Mouse (Mus musculus) liver, embryonic 14.5 days (tissue): ENCODE measurements around the gene Rbm12. TPM values are rescaled to one million over a fixed set of nuclear protein-coding genes. Genes with fewer than 3 reads are reported as not detected.
A peak's percentile ranks its signal among the peaks of the same experiment; 100 is the strongest.

Experiments
- ATAC-seq: fragments of 200-750 bp; cut with Nextera tagmentation; 2 replicates; pipeline ENCODE4 v1.8.0; 2017; ENCODE audit warnings: moderate number of reproducible peaks, mild to moderate bottlenecking, moderate library complexity; ENCODE audit not compliant: insufficient read depth
- DNase-seq, 3 experiments: peaks; one replicate each; pipeline ENCODE4 v3.0.0-alpha.2; 2012 to 2013; ENCODE audit warnings: low read depth in 3 of 3, low spot score in 3 of 3
- H3K27ac ChIP-seq: fragments of 300-500 bp; sonication (generic); 2 replicates; pipeline ENCODE4 v1.5.1; 2014; ENCODE audit warnings: moderate library complexity, mild to moderate bottlenecking, control low read depth, inconsistent platforms
- H3K27me3 ChIP-seq: fragments of 300-500 bp; sonication (generic); 2 replicates; pipeline ENCODE4 v1.6.1; 2014; ENCODE audit warnings: mild to moderate bottlenecking, low read length, moderate library complexity; ENCODE audit not compliant: control insufficient read depth, insufficient read depth
- H3K36me3 ChIP-seq: fragments of 300-500 bp; sonication (generic); replicated peaks from 2 replicates; pipeline ENCODE4 v1.6.1; 2014; ENCODE audit warnings: low read depth; ENCODE audit not compliant: control insufficient read depth, insufficient read depth
- H3K4me1 ChIP-seq, 2 experiments: fragments of 200-500 bp in 1 of 2; fragments of 300-500 bp in 1 of 2; sonication (generic) in 1 of 2; replicated peaks; 2 replicates each; pipeline ENCODE4 v1.6.1; 2012 to 2014; ENCODE audit warnings: antibody characterized with exemption in 1 of 2, inconsistent platforms in 1 of 2, low read length in 1 of 2; ENCODE audit not compliant: control insufficient read depth in 2 of 2, insufficient read depth in 2 of 2
- H3K4me2 ChIP-seq: fragments of 300-500 bp; sonication (generic); 2 replicates; pipeline ENCODE4 v1.6.1; 2014; ENCODE audit warnings: low read depth, mild to moderate bottlenecking, control low read depth, moderate library complexity
- H3K4me3 ChIP-seq, 2 experiments: fragments of 200-500 bp in 1 of 2; fragments of 300-500 bp in 1 of 2; sonication (generic) in 1 of 2; 2 replicates each; pipeline ENCODE4 v1.5.1; 2012 to 2014; ENCODE audit warnings: low read depth in 2 of 2, low read length in 2 of 2, mild to moderate bottlenecking in 2 of 2, control low read depth in 1 of 2, inconsistent platforms in 1 of 2, moderate library complexity in 1 of 2; ENCODE audit not compliant: insufficient read depth in 1 of 2
- H3K9ac ChIP-seq: fragments of 300-500 bp; sonication (generic); replicated peaks from 2 replicates; pipeline ENCODE4 v1.6.1; 2014; ENCODE audit warnings: mild to moderate bottlenecking, control low read depth, moderate library complexity
- H3K9me3 ChIP-seq: fragments of 300-500 bp; sonication (generic); 2 replicates; pipeline ENCODE4 v1.6.1; 2016; ENCODE audit warnings: low read length, mixed read lengths; ENCODE audit not compliant: control insufficient read depth
- CTCF ChIP-seq: IDR thresholded peaks from 2 replicates; pipeline ENCODE4 v1.5.1; 2016; ENCODE audit warnings: antibody characterized with exemption, low read depth, control low read depth
- EP300 ChIP-seq: IDR thresholded peaks from 2 replicates; pipeline ENCODE4 v1.6.1; 2016; ENCODE audit warnings: antibody characterized with exemption, low read depth
- WGBS: fragments of 180-500 bp; shearing (Covaris S2); extraction: QIAGEN DNeasy Blood & Tissue Kit; methylation state at CpG from one replicate; pipeline ENCODE4 v1.1.7; 2014; ENCODE audit not compliant: insufficient replicate concordance; 5-methylcytosine and 5-hydroxymethylcytosine counted together
- polyA plus RNA-seq, 2 experiments: library from polyadenylated mRNA; depleted of rRNA in 1 of 2; stranded (reverse) in 1 of 2; unstranded in 1 of 2; fragments of >200 nt; fragmentation: Nextera tagmentation in 1 of 2; extraction: Ambion mirVana in 1 of 2; gene quantifications; 2 replicates each; pipeline versions ENCODE4 v1.2.1 to v1.2.3; 2012 to 2014

Gene Rbm12
- polyA plus RNA-seq, 2 experiments: 5.0 to 9.6 TPM

- no peaks in the 10 kb centered on the region for H3K27me3 ChIP-seq
- H3K4me2 ChIP-seq: peak overlapping the region; percentile 98
- peaks cover 44% of the 10 kb centered on the region for H3K36me3 ChIP-seq
- no peak overlapping the region for H3K27ac ChIP-seq
- peak overlapping the region in 1 of 2 experiments; percentile 98; a peak in 2 of 4 replicates for H3K4me3 ChIP-seq
- peaks cover 3 to 10% of the 10 kb centered on the region in 2 experiments for H3K4me1 ChIP-seq
- TF ChIP-seq EP300: no peak
- TF ChIP-seq CTCF: no peak
- no peaks in the 10 kb centered on the region for H3K9me3 ChIP-seq
- peak overlapping the region; percentile 31 for H3K9ac ChIP-seq
- DNase-seq: no peak
- WGBS: 57% methylated on average over 11 of the region's 11 CpGs
- no peak for ATAC-seq
These were observed 33.8 kb upstream of the Rbm12 start for GRCm38 (mm10) chr2:156145486-156146130.

GRCm38 (mm10) chr2:156143953-156144724 is 32.4 kb upstream of the Rbm12 start, which contains the start of the genes Romo1 and Nfs1:
Romo1 (plus strand) TSS chr2:156144039.
Nfs1 (minus strand) TSS chr2:156144186.
- peak; percentile 91 for ATAC-seq
- no peaks in the 10 kb centered on the region for H3K9me3 ChIP-seq
- H3K27me3 ChIP-seq: no peaks in the 10 kb centered on the region
- H3K9ac ChIP-seq: peak within 1 kb of the TSS; percentile 95
- peak within 1 kb of the TSS; percentile 90 for H3K27ac ChIP-seq
- H3K4me1 ChIP-seq: peaks cover 3 to 10% of the 10 kb centered on the region in 2 experiments
- under 1% methylated on average over 67 of the region's 70 CpGs for WGBS
- peak within 1 kb of the TSS; percentile 67 to 98 for H3K4me3 ChIP-seq
- H3K36me3 ChIP-seq: peaks cover 32% of the 10 kb centered on the region
- DNase-seq: peak; percentile 83 to 87 (median 84)
- TF ChIP-seq EP300: no peak
- peak; percentile 77 for TF ChIP-seq CTCF
- H3K4me2 ChIP-seq: peak within 1 kb of the TSS; percentile 98

GRCm38 (mm10) chr2:156143367-156143766 is 31.6 kb upstream of the Rbm12 start:
- Histone ChIP-seq H3K9ac (peak overlapping the region; percentile 95), H3K27ac (peak overlapping the region; percentile 90), H3K4me3 (peak overlapping the region; percentile 67 to 98), H3K36me3 (peaks cover 24% of the 10 kb centered on the region), H3K27me3 (no peaks in the 10 kb centered on the region), H3K4me1 (peaks cover 3 to 10% of the 10 kb centered on the region in 2 experiments), H3K9me3 (no peaks in the 10 kb centered on the region), H3K4me2 (peak overlapping the region; percentile 98)
- 2% methylated on average over 16 of the region's 16 CpGs for WGBS
- DNase-seq (peak in 2 of 3 experiments; percentile 9 to 28), ATAC-seq (peak; percentile 7; the same call in 1 of the 2 replicates)
- TF ChIP-seq CTCF (no peak), EP300 (no peak)

GRCm38 (mm10) chr2:156142820-156143219 is 31.0 kb upstream of the Rbm12 start:
- no peak overlapping the region for H3K27ac ChIP-seq
- DNase-seq: no peak

GRCm38 (mm10) chr2:156135695-156136094 is 23.9 kb upstream of the Rbm12 start:
- Histone ChIP-seq H3K36me3 (peaks cover 9% of the 10 kb centered on the region), H3K4me1 (no peaks in the 10 kb centered on the region), H3K9me3 (no peaks in the 10 kb centered on the region), H3K4me3 (no peak overlapping the region), H3K4me2 (no peak overlapping the region), H3K27ac (no peak overlapping the region), H3K27me3 (no peaks in the 10 kb centered on the region), H3K9ac (no peak overlapping the region)
- no peak for DNase-seq
- TF ChIP-seq CTCF (peak; percentile 63), EP300 (no peak)
- WGBS: 84% methylated on average over 6 of the region's 6 CpGs
- no peak for ATAC-seq

More at GRCm38 (mm10) chr2:156142820-156143219, 31.0 kb upstream of the Rbm12 start:
- 82% methylated on average over 2 of the region's 2 CpGs for WGBS
- Histone ChIP-seq H3K4me1 (peaks cover 3 to 10% of the 10 kb centered on the region in 2 experiments), H3K4me3 (peak overlapping the region; percentile 25 to 98; a peak in 3 of 4 replicates), H3K9ac (peak overlapping the region; percentile 95), H3K9me3 (no peaks in the 10 kb centered on the region), H3K36me3 (peaks cover 19% of the 10 kb centered on the region), H3K27me3 (no peaks in the 10 kb centered on the region), H3K4me2 (peak overlapping the region; percentile 98)
- TF ChIP-seq EP300: no peak
- TF ChIP-seq CTCF: peak; percentile 24; the same call in 1 of the 2 replicates
- ATAC-seq: no peak
